Comparison of ENCODE assay signal across 16 mouse cellular contexts in the genomic region with DNA sequence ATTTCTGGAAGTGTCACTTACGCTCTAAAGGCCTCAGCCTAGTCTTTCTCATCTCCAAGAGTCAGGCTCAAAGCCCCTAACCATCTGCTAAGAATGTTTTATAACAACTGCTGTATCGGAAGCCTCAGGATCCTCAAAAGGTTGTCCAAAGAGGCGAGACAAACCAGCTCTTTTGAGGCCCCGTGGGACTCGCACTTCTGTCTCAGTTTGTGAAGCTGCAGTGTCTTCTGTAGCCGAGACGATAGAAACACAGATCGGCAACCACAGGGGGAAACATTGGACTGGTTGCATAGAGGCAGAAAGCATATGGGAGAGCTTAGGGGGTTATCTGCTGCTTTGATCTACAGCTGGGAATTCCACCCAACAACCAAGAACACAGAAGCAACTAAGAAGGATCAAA.
"Had no signal": no experiment of that assay in that cellular context is flagged by ENCODE, and none has a peak within 500 bp of the region (broad histone marks: within the 10 kb centered on the region; RNA-seq: fewer than 3 reads in every experiment).

No protein-coding gene starts in this region.

- ATAC-seq: midbrain, embryonic 16.5 days had no signal

- H3K27ac ChIP-seq: kidney, postnatal 0 days; layer of hippocampus, adult 2 months; left cerebral cortex, adult 2 months; limb, embryonic 12.5 days; liver, embryonic 13.5 days; midbrain, embryonic 12.5 days; neural tube, embryonic 13.5 days had no signal

- H3K27me3 ChIP-seq: limb, embryonic 12.5 days; liver, embryonic 13.5 days; midbrain, embryonic 12.5 days; neural tube, embryonic 13.5 days had no signal

- H3K4me2 ChIP-seq: limb, embryonic 12.5 days; liver, embryonic 13.5 days; midbrain, embryonic 12.5 days; neural tube, embryonic 13.5 days had no signal

- H3K4me3 ChIP-seq: layer of hippocampus, adult 2 months; left cerebral cortex, adult 2 months; limb, embryonic 12.5 days; liver, embryonic 13.5 days; midbrain, embryonic 12.5 days; myocyte; neural tube, embryonic 13.5 days had no signal

- H3K9ac ChIP-seq: limb, embryonic 12.5 days; liver, embryonic 13.5 days; midbrain, embryonic 12.5 days; neural tube, embryonic 13.5 days had no signal

- H3K9me3 ChIP-seq: limb, embryonic 12.5 days; liver, embryonic 13.5 days; midbrain, embryonic 12.5 days; neural tube, embryonic 13.5 days had no signal

- H3K36me3 ChIP-seq: limb, embryonic 12.5 days; liver, embryonic 13.5 days; midbrain, embryonic 12.5 days; neural tube, embryonic 13.5 days had no signal

- DNase-seq: kidney, adult 2 months; kidney, postnatal 25 days; layer of hippocampus, postnatal 36 days; liver, embryonic 13.5 days; lung, adult 2 months; lung, postnatal 14 days; thymus, adult 18-20 months; thymus, postnatal 4 days had no signal

- H3K4me1 ChIP-seq: liver, embryonic 13.5 days; midbrain, embryonic 12.5 days; neural tube, embryonic 13.5 days had no signal
